ENCODE assay signal across 23 mouse cellular contexts in the genomic region with DNA sequence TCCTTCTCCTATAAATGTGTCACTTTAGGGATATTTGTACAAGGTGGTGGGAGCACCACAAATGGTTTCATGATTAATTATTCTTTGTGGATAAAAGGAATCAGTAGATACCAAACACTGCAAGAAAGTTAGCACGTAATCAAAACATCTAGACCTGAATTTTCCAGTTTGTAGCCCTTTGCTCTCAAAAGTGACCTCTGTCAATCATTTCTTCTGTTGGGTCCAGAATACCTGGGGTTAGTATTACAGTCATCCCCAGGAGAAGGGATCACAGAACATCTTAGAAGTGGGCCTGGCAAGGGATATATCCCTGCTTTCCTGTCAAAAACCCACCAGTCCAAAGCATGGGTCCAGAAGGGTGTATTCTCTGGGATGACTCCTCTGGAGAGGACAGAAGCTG.
A peak's percentile ranks its signal among the peaks of the same experiment; 100 is the strongest.
DNase-seq lines count a peak whose midpoint lies in the region; ATAC-seq lines count a peak whose summit lies in the region.
"Had no signal": no experiment of that assay in that cellular context is flagged by ENCODE, and none has a peak within 500 bp of the region (broad histone marks: within the 10 kb centered on the region; RNA-seq: fewer than 3 reads in every experiment).

No protein-coding gene starts in this region.

- peaks cover 44% of the 10 kb centered on the region for H3K4me1 ChIP-seq in hindbrain, embryonic 10.5 days (replicated peaks)
- H3K4me1 ChIP-seq in hindbrain, embryonic 11.5 days (replicated peaks; ENCODE audit: control insufficient read depth, insufficient read depth, low read length): peaks cover 7% of the 10 kb centered on the region
- peaks cover 12% of the 10 kb centered on the region for H3K4me1 ChIP-seq in midbrain, embryonic 11.5 days (ENCODE audit: control insufficient read depth, insufficient read depth, low read length)
- peaks cover 9% of the 10 kb centered on the region for H3K4me1 ChIP-seq in midbrain, embryonic 15.5 days

- H3K9ac ChIP-seq in hindbrain, embryonic 11.5 days (ENCODE audit: low read depth, low read length): no peak overlapping the region
- no peak overlapping the region for H3K9ac ChIP-seq in midbrain, embryonic 11.5 days (ENCODE audit: low read length)
- H3K9ac ChIP-seq in midbrain, embryonic 15.5 days: no peak overlapping the region
- H3K9ac ChIP-seq: embryonic facial prominence, embryonic 12.5 days; forebrain, embryonic 13.5 days; forebrain, embryonic 15.5 days had no signal

- 81% methylated on average over 1 of the region's 1 CpGs for WGBS in hindbrain, embryonic 10.5 days
- WGBS in hindbrain, embryonic 11.5 days: 92% methylated on average over 1 of the region's 1 CpGs
- 93% methylated on average over 1 of the region's 1 CpGs for WGBS in midbrain, embryonic 11.5 days
- 100% methylated on average over 1 of the region's 1 CpGs for WGBS in midbrain, embryonic 15.5 days

- H3K27ac ChIP-seq in hindbrain, embryonic 10.5 days: 0 out of 2 replicates have a peak overlapping the region, but pooled peaks have one; percentile 35
- H3K27ac ChIP-seq in hindbrain, embryonic 11.5 days (ENCODE audit: low read depth, low read length): no peak overlapping the region
- no peak overlapping the region for H3K27ac ChIP-seq in midbrain, embryonic 11.5 days (ENCODE audit: low read depth, low read length)
- H3K27ac ChIP-seq in midbrain, embryonic 15.5 days: no peak overlapping the region
- H3K27ac ChIP-seq: forebrain, embryonic 13.5 days; forebrain, embryonic 15.5 days had no signal

- H3K36me3 ChIP-seq in hindbrain, embryonic 10.5 days: no peaks in the 10 kb centered on the region
- no peaks in the 10 kb centered on the region for H3K36me3 ChIP-seq in hindbrain, embryonic 11.5 days (ENCODE audit: control insufficient read depth, insufficient read depth, low read length)
- no peaks in the 10 kb centered on the region for H3K36me3 ChIP-seq in midbrain, embryonic 11.5 days (ENCODE audit: control insufficient read depth, insufficient read depth, low read length)
- no peaks in the 10 kb centered on the region for H3K36me3 ChIP-seq in midbrain, embryonic 15.5 days (replicated peaks)
- H3K36me3 ChIP-seq: embryonic facial prominence, embryonic 10.5 days; embryonic facial prominence, embryonic 12.5 days; forebrain, embryonic 15.5 days; G1E had no signal

- DNase-seq in hindbrain, embryonic 10.5 days (ENCODE audit: low spot score): no peak
- no peak for DNase-seq in hindbrain, embryonic 11.5 days (ENCODE audit: low spot score)
- peak; percentile 77 for DNase-seq in kidney, adult 9 months
- DNase-seq in kidney, postnatal 14 days: no peak
- peak; percentile 12 for DNase-seq in midbrain, embryonic 11.5 days (ENCODE audit: low spot score, missing footprints)
- DNase-seq: adrenal gland, adult 8-10 months; adrenal gland, postnatal 14 days; adrenal gland, postnatal 36 days; B cell, adult 2 months; cerebellum, adult 11-12 months; cerebellum, adult 2 months; cerebellum, adult 9-10 months; cerebellum, postnatal 10 days; cerebellum, postnatal 25 days had no signal

- no peak overlapping the region for H3K4me2 ChIP-seq in hindbrain, embryonic 11.5 days (replicated peaks; ENCODE audit: low read depth, low read length)
- no peak overlapping the region for H3K4me2 ChIP-seq in midbrain, embryonic 11.5 days
- no peak overlapping the region for H3K4me2 ChIP-seq in midbrain, embryonic 15.5 days
- H3K4me2 ChIP-seq: embryonic facial prominence, embryonic 12.5 days; forebrain, embryonic 13.5 days; forebrain, embryonic 15.5 days had no signal

- peaks cover 6% of the 10 kb centered on the region; the same call in 1 of the 2 replicates for H3K9me3 ChIP-seq in hindbrain, embryonic 10.5 days
- no peaks in the 10 kb centered on the region for H3K9me3 ChIP-seq in hindbrain, embryonic 11.5 days (ENCODE audit: control insufficient read depth, low read length)
- H3K9me3 ChIP-seq in midbrain, embryonic 11.5 days (ENCODE audit: control insufficient read depth, low read length): no peaks in the 10 kb centered on the region; the same call in 1 of the 2 replicates
- H3K9me3 ChIP-seq in midbrain, embryonic 15.5 days: no peaks in the 10 kb centered on the region
- H3K9me3 ChIP-seq: forebrain, embryonic 13.5 days; forebrain, embryonic 15.5 days had no signal

- H3K27me3 ChIP-seq in hindbrain, embryonic 10.5 days (ENCODE audit: insufficient read depth, poor library complexity, severe bottlenecking): no peaks in the 10 kb centered on the region
- H3K27me3 ChIP-seq in hindbrain, embryonic 11.5 days (ENCODE audit: control insufficient read depth, insufficient read depth, low read length): no peaks in the 10 kb centered on the region
- H3K27me3 ChIP-seq in midbrain, embryonic 11.5 days (ENCODE audit: control insufficient read depth, insufficient read depth, low read length): no peaks in the 10 kb centered on the region
- no peaks in the 10 kb centered on the region for H3K27me3 ChIP-seq in midbrain, embryonic 15.5 days (replicated peaks)
- H3K27me3 ChIP-seq: embryonic facial prominence, embryonic 12.5 days; forebrain, embryonic 13.5 days; forebrain, embryonic 15.5 days; Patski had no signal

- no peak for ATAC-seq in hindbrain, embryonic 11.5 days (ENCODE audit: low FRiP score)
- ATAC-seq in midbrain, embryonic 11.5 days (ENCODE audit: low FRiP score): no peak
- ATAC-seq in midbrain, embryonic 15.5 days (replicated peaks): no peak
- ATAC-seq: activated CD4-positive, CD25-positive, alpha-beta regulatory T cell, adult 4 months; CD4-positive, CD25-positive, alpha-beta regulatory T cell, adult 4 months; forebrain, embryonic 13.5 days; forebrain, embryonic 15.5 days; Patski had no signal

- no peak overlapping the region for H3K4me3 ChIP-seq in hindbrain, embryonic 10.5 days
- no peak overlapping the region for H3K4me3 ChIP-seq in hindbrain, embryonic 11.5 days (ENCODE audit: low read depth, low read length)
- H3K4me3 ChIP-seq in midbrain, embryonic 11.5 days (ENCODE audit: low read depth, low read length): no peak overlapping the region
- no peak overlapping the region for H3K4me3 ChIP-seq in midbrain, embryonic 15.5 days
- H3K4me3 ChIP-seq: embryonic facial prominence, embryonic 10.5 days; embryonic facial prominence, embryonic 12.5 days; forebrain, embryonic 13.5 days; forebrain, embryonic 15.5 days had no signal

Comparison
In these comparisons a context has a peak if more than half of its experiments do, and no peak if none do; other contexts are left out.
1. DNase-seq: peak in kidney, adult 9 months (single experiment) and midbrain, embryonic 11.5 days (single experiment); none in hindbrain, embryonic 10.5 days (single experiment), hindbrain, embryonic 11.5 days (single experiment) and kidney, postnatal 14 days (single experiment).